Mouse (Mus musculus) lung, embryonic 14.5 days (tissue): ENCODE data around the gene Sox6. TPM values are rescaled to one million over a fixed set of nuclear protein-coding genes. Genes with fewer than 3 reads are reported as not detected.

Source experiments
- ATAC-seq: fragments of 200-750 bp; cut with Nextera tagmentation; 2 replicates; pipeline ENCODE4 v1.8.0; 2017; ENCODE audit warnings: mild to moderate bottlenecking, moderate TSS enrichment, moderate library complexity; ENCODE audit not compliant: insufficient read depth
- DNase-seq: peaks from one replicate; pipeline ENCODE4 v3.0.0-alpha.2; 2015
- H3K27ac ChIP-seq: fragments of 300-500 bp; sonication (generic); 2 replicates; pipeline ENCODE4 v1.5.1; 2014; ENCODE audit warnings: low read depth, mild to moderate bottlenecking, moderate library complexity
- H3K27me3 ChIP-seq: fragments of 300-500 bp; sonication (generic); 2 replicates; pipeline ENCODE4 v1.6.1; 2014; ENCODE audit warnings: low read length, control low read depth; ENCODE audit not compliant: insufficient read depth
- H3K36me3 ChIP-seq: fragments of 300-500 bp; sonication (generic); 2 replicates; pipeline ENCODE4 v1.6.1; 2014; ENCODE audit warnings: control low read depth; ENCODE audit not compliant: insufficient read depth
- H3K4me1 ChIP-seq: fragments of 300-500 bp; sonication (generic); 2 replicates; pipeline ENCODE4 v1.6.1; 2014; ENCODE audit warnings: antibody characterized with exemption, control low read depth; ENCODE audit not compliant: insufficient read depth
- H3K4me2 ChIP-seq: fragments of 300-500 bp; sonication (generic); 2 replicates; pipeline ENCODE4 v1.6.1; 2014; ENCODE audit warnings: mild to moderate bottlenecking
- H3K4me3 ChIP-seq: fragments of 300-500 bp; sonication (generic); 2 replicates; pipeline ENCODE4 v1.5.1; 2014; ENCODE audit warnings: low read depth, low read length
- H3K9ac ChIP-seq: fragments of 300-500 bp; sonication (generic); 2 replicates; pipeline ENCODE4 v1.6.1; 2014
- H3K9me3 ChIP-seq: fragments of 300-500 bp; sonication (generic); 2 replicates; pipeline ENCODE4 v1.6.1; 2016; ENCODE audit warnings: low read depth, low read length, control low read depth
- CTCF ChIP-seq: IDR thresholded peaks from 2 replicates; pipeline ENCODE4 v1.5.1; 2016; ENCODE audit warnings: antibody characterized with exemption, low read depth
- WGBS: fragments of 180-500 bp; shearing (Covaris S2); extraction: QIAGEN DNeasy Blood & Tissue Kit; methylation state at CpG from one replicate; pipeline ENCODE4 v1.1.7; 2014; 5-methylcytosine and 5-hydroxymethylcytosine counted together
- polyA plus RNA-seq: library from polyadenylated mRNA; unstranded; fragments of >200 nt; fragmentation: Nextera tagmentation; extraction: Ambion mirVana; gene quantifications from 2 replicates; pipeline ENCODE4 v1.2.1, GENCODE M21; 2014

The Sox6 gene
- polyA plus RNA-seq, 1 experiment from 2014 or later = 22.0 TPM

- Histone ChIP-seq H3K9me3 (no peaks in the 10 kb centered on the region), H3K36me3 (no peaks in the 10 kb centered on the region), H3K9ac (no peak overlapping the region), H3K27me3 (no peaks in the 10 kb centered on the region), H3K4me1 (peaks cover 4% of the 10 kb centered on the region; the same call in 1 of the 2 replicates), H3K4me3 (no peak overlapping the region), H3K27ac (no peak overlapping the region), H3K4me2 (no peak overlapping the region)
- WGBS = 81% methylated on average over 5 of the region's 5 CpGs
- no peak for DNase-seq
- no peak for ATAC-seq
- no peak for TF ChIP-seq CTCF
These were observed 546.9 kb downstream of the Sox6 start for GRCm38 (mm10) chr7:115491721-115492120.

GRCm38 (mm10) chr7:115489608-115490007 lies 549.0 kb downstream of the Sox6 start:
- ATAC-seq (no peak), DNase-seq (no peak)
- peak; percentile 53 for TF ChIP-seq CTCF
- no peak overlapping the region for H3K27ac ChIP-seq
- H3K27me3 ChIP-seq = no peaks in the 10 kb centered on the region
- peaks cover 4% of the 10 kb centered on the region; the same call in 1 of the 2 replicates for H3K4me1 ChIP-seq
- WGBS = 61% methylated on average over 10 of the region's 10 CpGs
- no peak overlapping the region for H3K4me2 ChIP-seq
- H3K9ac ChIP-seq = no peak overlapping the region
- no peaks in the 10 kb centered on the region for H3K36me3 ChIP-seq
- H3K4me3 ChIP-seq = no peak overlapping the region
- H3K9me3 ChIP-seq = no peaks in the 10 kb centered on the region

GRCm38 (mm10) chr7:115486431-115486830 lies 552.2 kb downstream of the Sox6 start:
- Histone ChIP-seq H3K36me3 (no peaks in the 10 kb centered on the region), H3K4me2 (no peak overlapping the region), H3K4me3 (no peak overlapping the region), H3K4me1 (peaks cover 4% of the 10 kb centered on the region; the same call in 1 of the 2 replicates), H3K27ac (no peak overlapping the region), H3K9me3 (no peaks in the 10 kb centered on the region), H3K27me3 (no peaks in the 10 kb centered on the region), H3K9ac (no peak overlapping the region)
- TF ChIP-seq CTCF = no peak
- DNase-seq (no peak), ATAC-seq (no peak)
- 93% methylated on average over 12 of the region's 12 CpGs for WGBS

- no peak for TF ChIP-seq CTCF
- Histone ChIP-seq H3K9me3 (no peaks in the 10 kb centered on the region), H3K4me2 (no peak overlapping the region), H3K36me3 (no peaks in the 10 kb centered on the region), H3K4me1 (peaks cover 4% of the 10 kb centered on the region; the same call in 1 of the 2 replicates), H3K27me3 (no peaks in the 10 kb centered on the region), H3K9ac (no peak overlapping the region), H3K4me3 (no peak overlapping the region), H3K27ac (no peak overlapping the region)
- ATAC-seq = no peak
- 57% methylated on average over 2 of the region's 2 CpGs for WGBS
- no peak for DNase-seq
These were observed 552.8 kb downstream of the Sox6 start for GRCm38 (mm10) chr7:115485664-115486409.

GRCm38 (mm10) chr7:115477763-115478162 lies 560.8 kb downstream of the Sox6 start:
- WGBS = 66% methylated on average over 2 of the region's 2 CpGs
- H3K4me1 ChIP-seq = no peaks in the 10 kb centered on the region
- H3K9me3 ChIP-seq = no peaks in the 10 kb centered on the region
- H3K36me3 ChIP-seq = no peaks in the 10 kb centered on the region
- H3K4me2 ChIP-seq = no peak overlapping the region
- H3K4me3 ChIP-seq = no peak overlapping the region
- H3K9ac ChIP-seq = no peak overlapping the region
- H3K27ac ChIP-seq = no peak overlapping the region
- H3K27me3 ChIP-seq = no peaks in the 10 kb centered on the region
- DNase-seq (no peak), ATAC-seq (no peak)
- no peak for TF ChIP-seq CTCF

- no peaks in the 10 kb centered on the region for H3K4me1 ChIP-seq
- no peak overlapping the region for H3K9ac ChIP-seq
- H3K4me3 ChIP-seq = no peak overlapping the region
- no peaks in the 10 kb centered on the region for H3K36me3 ChIP-seq
- no peaks in the 10 kb centered on the region for H3K27me3 ChIP-seq
- TF ChIP-seq CTCF = no peak
- H3K4me2 ChIP-seq = no peak overlapping the region
- no peak for ATAC-seq
- H3K9me3 ChIP-seq = no peaks in the 10 kb centered on the region
- WGBS = 42% methylated on average over 13 of the region's 13 CpGs
- DNase-seq = no peak
- H3K27ac ChIP-seq = no peak overlapping the region
These were observed 561.5 kb downstream of the Sox6 start for GRCm38 (mm10) chr7:115476881-115477665.

GRCm38 (mm10) chr7:115475176-115475575 lies 563.4 kb downstream of the Sox6 start:
- Histone ChIP-seq H3K27me3 (no peaks in the 10 kb centered on the region), H3K9me3 (no peaks in the 10 kb centered on the region), H3K4me3 (no peak overlapping the region), H3K27ac (no peak overlapping the region), H3K9ac (no peak overlapping the region), H3K4me1 (no peaks in the 10 kb centered on the region), H3K4me2 (no peak overlapping the region), H3K36me3 (no peaks in the 10 kb centered on the region)
- TF ChIP-seq CTCF = no peak
- ATAC-seq (no peak), DNase-seq (no peak)
- 59% methylated on average over 6 of the region's 6 CpGs for WGBS
